Mouse (Mus musculus): ENCODE measurements around the gene Hist1h3b.

DNA sequence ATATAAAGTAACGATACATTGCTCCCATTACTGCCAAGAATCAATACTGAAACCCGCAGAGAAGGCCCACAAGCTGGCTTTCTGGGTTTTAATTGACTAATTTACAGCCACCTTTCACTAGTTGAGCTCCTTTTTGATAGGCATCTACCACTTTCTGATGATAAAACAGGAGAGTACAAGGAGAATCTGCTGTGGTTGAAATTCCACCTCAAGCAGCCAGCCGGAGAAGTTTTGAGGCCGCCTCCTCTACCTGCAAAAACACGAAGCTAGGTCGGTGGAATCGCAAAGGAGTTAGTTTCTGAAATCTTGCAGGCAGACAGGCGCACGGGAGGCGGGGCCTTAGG lies 11.1 kb downstream of the Hist1h3b start:
- TF ChIP-seq POLR2A (IDR thresholded peaks at IDR 0.05; ENCODE audit: insufficient read depth, low read depth, low read length) (no peak), CTCF (IDR thresholded peaks at IDR 0.05; ENCODE audit: insufficient read depth, low read depth, low read length) (no peak)
